Mouse (Mus musculus) embryonic facial prominence, embryonic 12.5 days (tissue): ENCODE measurements around the gene Ybx3. TPM values are rescaled to one million over a fixed set of nuclear protein-coding genes. Genes with fewer than 3 reads are reported as not detected.

Source experiments
- ATAC-seq: fragments of 200-750 bp; cut with Nextera tagmentation; 2 replicates; pipeline ENCODE4 v1.8.0; 2017; ENCODE audit not compliant: insufficient number of reproducible peaks, insufficient read depth, low FRiP score, low TSS enrichment
- H3K27ac ChIP-seq: fragments of 300-500 bp; sonication (generic); 2 replicates; pipeline ENCODE4 v1.5.1; 2016; ENCODE audit warnings: mild to moderate bottlenecking
- H3K27me3 ChIP-seq: fragments of 300-500 bp; sonication (generic); 2 replicates; pipeline ENCODE4 v1.6.1; 2016; ENCODE audit warnings: mild to moderate bottlenecking, moderate library complexity
- H3K36me3 ChIP-seq: fragments of 300-500 bp; sonication (generic); 2 replicates; pipeline ENCODE4 v1.6.1; 2016; ENCODE audit warnings: mild to moderate bottlenecking
- H3K4me1 ChIP-seq: fragments of 300-500 bp; sonication (generic); 2 replicates; pipeline ENCODE4 v1.6.1; 2016
- H3K4me2 ChIP-seq: fragments of 300-500 bp; sonication (generic); replicated peaks from 2 replicates; pipeline ENCODE4 v1.6.1; 2016; ENCODE audit warnings: mild to moderate bottlenecking, moderate library complexity
- H3K4me3 ChIP-seq: fragments of 300-500 bp; sonication (generic); 2 replicates; pipeline ENCODE4 v1.5.1; 2016; ENCODE audit warnings: mild to moderate bottlenecking
- H3K9ac ChIP-seq: fragments of 300-500 bp; sonication (generic); 2 replicates; pipeline ENCODE4 v1.6.1; 2016; ENCODE audit warnings: mild to moderate bottlenecking, moderate library complexity
- H3K9me3 ChIP-seq: fragments of 300-500 bp; sonication (generic); 2 replicates; pipeline ENCODE4 v1.6.1; 2016; ENCODE audit warnings: mild to moderate bottlenecking, moderate library complexity
- whole genome bisulfite sequencing: fragments of 180-500 bp; shearing (Covaris S2); methylation state at CpG from one replicate; pipeline ENCODE4 v1.1.7; 2016; 5-methylcytosine and 5-hydroxymethylcytosine counted together
- polyA plus RNA-seq: library from polyadenylated mRNA; unstranded; fragments of >200 nt; fragmentation: Nextera tagmentation; extraction: Ambion mirVana; gene quantifications from 2 replicates; pipeline ENCODE4 v1.2.1, GENCODE M21; 2016

Ybx3 gene
- polyA plus RNA-seq, 1 experiment from 2014 or later: 40.3 TPM

GRCm38 (mm10) chr6:131404260-131404659 is 16.0 kb upstream of the Ybx3 start:
- Histone ChIP-seq H3K27ac (no peak overlapping the region), H3K27me3 (no peaks in the 10 kb centered on the region), H3K9me3 (no peaks in the 10 kb centered on the region), H3K36me3 (no peaks in the 10 kb centered on the region), H3K9ac (no peak overlapping the region), H3K4me2 (no peak overlapping the region), H3K4me1 (no peaks in the 10 kb centered on the region), H3K4me3 (no peak overlapping the region)
- WGBS: 87% methylated on average over 3 of the region's 3 CpGs
- no peak for ATAC-seq

GRCm38 (mm10) chr6:131403036-131403435 is 14.8 kb upstream of the Ybx3 start:
- Histone ChIP-seq H3K36me3 (no peaks in the 10 kb centered on the region), H3K4me2 (no peak overlapping the region), H3K9ac (no peak overlapping the region), H3K4me1 (no peaks in the 10 kb centered on the region), H3K27me3 (no peaks in the 10 kb centered on the region), H3K9me3 (no peaks in the 10 kb centered on the region), H3K4me3 (no peak overlapping the region), H3K27ac (no peak overlapping the region)
- 76% methylated on average over 2 of the region's 2 CpGs for WGBS
- no peak for ATAC-seq

DNA sequence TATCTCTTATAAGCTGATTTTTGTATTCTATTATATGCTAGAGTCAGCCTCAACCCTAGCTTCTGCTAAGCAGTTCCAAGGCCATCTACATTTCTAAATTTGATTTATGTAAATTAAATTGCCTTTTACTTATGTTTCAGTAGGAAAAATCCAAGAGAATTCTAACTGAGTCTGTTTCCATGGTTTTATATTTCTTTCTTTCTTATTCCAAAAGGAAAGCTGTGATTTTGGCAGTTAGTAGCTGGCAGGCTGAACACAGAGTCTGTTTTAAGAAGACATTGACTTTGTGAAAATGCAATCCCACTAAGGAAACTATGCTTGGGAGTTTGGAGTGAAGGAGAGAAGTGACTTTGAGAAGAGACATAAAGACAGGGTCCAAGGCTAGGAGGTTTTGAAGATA is 14.3 kb upstream of the Ybx3 start:
- H3K9ac ChIP-seq: no peak overlapping the region
- H3K36me3 ChIP-seq: no peaks in the 10 kb centered on the region
- no peak overlapping the region for H3K4me2 ChIP-seq
- no peak overlapping the region for H3K27ac ChIP-seq
- no peaks in the 10 kb centered on the region for H3K27me3 ChIP-seq
- no peaks in the 10 kb centered on the region for H3K9me3 ChIP-seq
- H3K4me1 ChIP-seq: no peaks in the 10 kb centered on the region
- ATAC-seq: no peak
- H3K4me3 ChIP-seq: no peak overlapping the region

- H3K9ac ChIP-seq: no peak overlapping the region
- H3K36me3 ChIP-seq: no peaks in the 10 kb centered on the region
- no peaks in the 10 kb centered on the region for H3K9me3 ChIP-seq
- H3K4me2 ChIP-seq: no peak overlapping the region
- H3K4me1 ChIP-seq: no peaks in the 10 kb centered on the region
- no peak for ATAC-seq
- 82% methylated on average over 2 of the region's 2 CpGs for WGBS
- no peak overlapping the region for H3K4me3 ChIP-seq
- H3K27me3 ChIP-seq: no peaks in the 10 kb centered on the region
- H3K27ac ChIP-seq: no peak overlapping the region
Observed at GRCm38 (mm10) chr6:131401259-131401658, 13.0 kb upstream of the Ybx3 start.

GRCm38 (mm10) chr6:131396650-131397049 is 8.4 kb upstream of the Ybx3 start:
- no peak overlapping the region for H3K4me2 ChIP-seq
- H3K36me3 ChIP-seq: no peaks in the 10 kb centered on the region
- H3K4me3 ChIP-seq: no peak overlapping the region
- no peak overlapping the region for H3K27ac ChIP-seq
- ATAC-seq: no peak
- no peaks in the 10 kb centered on the region for H3K9me3 ChIP-seq
- H3K4me1 ChIP-seq: no peaks in the 10 kb centered on the region
- 68% methylated on average over 1 of the region's 1 CpGs for WGBS
- no peaks in the 10 kb centered on the region for H3K27me3 ChIP-seq
- H3K9ac ChIP-seq: no peak overlapping the region

GRCm38 (mm10) chr6:131393873-131394660 is 5.8 kb upstream of the Ybx3 start:
- ATAC-seq: no peak
- Histone ChIP-seq H3K4me1 (no peaks in the 10 kb centered on the region), H3K9me3 (no peaks in the 10 kb centered on the region), H3K27me3 (no peaks in the 10 kb centered on the region), H3K4me2 (no peak overlapping the region), H3K9ac (no peak overlapping the region), H3K27ac (no peak overlapping the region), H3K36me3 (no peaks in the 10 kb centered on the region), H3K4me3 (no peak overlapping the region)
- 76% methylated on average over 4 of the region's 4 CpGs for WGBS

DNA sequence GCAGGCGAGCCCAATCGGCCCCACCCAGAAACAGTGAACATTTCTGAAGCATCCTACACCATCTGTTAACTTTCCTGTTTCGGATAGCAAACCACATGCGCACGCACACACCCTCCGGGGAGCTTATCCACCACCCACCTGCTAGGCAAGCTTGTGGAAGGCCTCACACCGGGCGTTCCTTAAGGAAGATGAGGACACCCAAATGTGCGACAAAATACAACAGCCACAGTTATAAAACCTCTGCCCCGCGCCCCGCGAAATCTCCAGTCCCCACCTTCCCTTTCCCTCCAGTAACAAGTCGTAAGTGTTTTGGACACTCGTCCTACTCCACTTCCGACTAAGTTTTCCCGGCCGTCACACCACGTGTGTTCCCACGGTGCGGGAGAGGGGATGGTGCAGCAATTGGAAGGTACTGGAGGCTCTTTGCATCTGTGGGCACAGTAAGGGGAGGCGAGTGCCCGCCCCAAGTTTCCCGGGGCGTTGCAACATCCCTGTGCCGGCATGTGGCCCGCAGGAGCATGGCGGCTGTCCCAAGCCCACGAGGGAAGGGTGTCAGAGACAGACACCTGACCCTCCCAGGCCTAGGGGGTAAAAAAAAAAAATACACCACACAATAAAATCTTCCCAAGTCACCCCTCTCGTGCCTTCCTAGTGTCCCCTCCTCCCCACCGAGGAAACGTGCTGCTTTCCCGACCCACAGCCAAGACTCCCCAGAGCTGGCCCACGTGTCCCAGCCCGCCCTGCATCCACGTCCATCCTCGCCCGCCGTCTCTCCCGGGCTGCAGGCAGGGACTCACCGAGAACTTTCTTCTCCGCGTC is 846 bp downstream of the Ybx3 start:
- Histone ChIP-seq H3K4me3 (peak overlapping the region; percentile 71), H3K4me1 (peaks cover 23% of the 10 kb centered on the region), H3K9ac (peak overlapping the region; percentile 85), H3K4me2 (peak overlapping the region; percentile 77), H3K36me3 (no peaks in the 10 kb centered on the region), H3K27me3 (no peaks in the 10 kb centered on the region), H3K27ac (peak overlapping the region; percentile 84; the same call in 1 of the 2 replicates), H3K9me3 (no peaks in the 10 kb centered on the region)
- peak; percentile 62; the same call in 1 of the 2 replicates for ATAC-seq
- under 1% methylated on average over 43 of the region's 43 CpGs for WGBS

DNA sequence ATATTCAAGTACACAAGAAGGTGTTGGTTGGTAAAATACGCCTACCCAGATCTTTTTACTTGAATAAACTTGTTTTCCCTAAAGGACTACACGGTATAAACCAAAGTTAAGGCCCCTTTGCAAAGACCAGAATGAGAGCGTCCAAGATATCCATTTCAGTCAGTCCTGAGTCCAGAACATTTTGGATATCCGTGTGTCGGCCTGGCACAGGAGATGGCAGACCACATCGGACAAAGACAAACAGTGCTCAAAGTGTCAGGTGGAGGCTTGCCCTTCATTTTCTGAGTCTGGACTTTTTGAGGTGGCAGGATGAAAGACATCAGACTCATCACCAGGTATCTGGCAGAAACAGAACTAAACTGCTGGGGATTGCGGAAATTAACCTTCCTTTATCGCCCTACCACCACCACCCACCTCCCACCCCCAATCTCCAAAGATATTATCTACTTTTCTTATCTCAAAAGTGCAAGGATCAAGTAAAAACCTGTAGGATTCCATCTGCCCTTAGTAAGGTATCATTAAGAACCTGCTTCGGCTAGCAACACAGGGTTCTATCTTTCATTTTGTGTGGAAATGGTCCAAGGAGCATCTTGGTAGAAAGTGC is 1.8 kb downstream of the Ybx3 start:
- Histone ChIP-seq H3K27me3 (no peaks in the 10 kb centered on the region), H3K4me3 (peak overlapping the region; percentile 71), H3K9me3 (no peaks in the 10 kb centered on the region), H3K27ac (no peak overlapping the region), H3K4me1 (peaks cover 25% of the 10 kb centered on the region), H3K36me3 (no peaks in the 10 kb centered on the region), H3K4me2 (peak overlapping the region; percentile 77), H3K9ac (no peak overlapping the region)
- WGBS: 40% methylated on average over 9 of the region's 9 CpGs
- no peak for ATAC-seq

DNA sequence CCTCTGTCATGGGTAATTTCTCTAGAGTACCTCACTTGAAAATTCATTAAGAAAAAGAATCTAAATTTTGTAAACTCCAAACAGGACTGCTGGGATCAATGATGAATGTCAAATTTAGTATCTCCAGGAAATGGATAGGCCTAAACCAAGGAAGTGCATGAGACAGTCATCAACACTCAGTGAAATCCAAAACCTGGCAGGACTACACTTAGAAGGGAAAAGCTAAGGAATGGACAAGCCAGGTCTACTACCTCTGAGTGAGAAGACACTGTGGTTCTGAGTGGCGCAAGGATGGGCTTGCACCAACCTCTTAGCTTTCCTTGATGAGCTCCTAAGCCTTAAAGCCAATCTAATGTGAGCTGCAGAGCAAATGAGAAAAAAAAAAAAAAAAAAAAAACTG is 2.8 kb downstream of the Ybx3 start:
- Histone ChIP-seq H3K4me2 (no peak overlapping the region), H3K4me3 (no peak overlapping the region), H3K9ac (no peak overlapping the region), H3K27me3 (no peaks in the 10 kb centered on the region), H3K9me3 (no peaks in the 10 kb centered on the region), H3K27ac (no peak overlapping the region), H3K36me3 (no peaks in the 10 kb centered on the region; the same call in 1 of the 2 replicates), H3K4me1 (peaks cover 25% of the 10 kb centered on the region)
- WGBS: 85% methylated on average over 1 of the region's 1 CpGs
- ATAC-seq: no peak

- no peak overlapping the region for H3K27ac ChIP-seq
- H3K4me3 ChIP-seq: no peak overlapping the region
- WGBS: 33% methylated on average over 6 of the region's 6 CpGs
- ATAC-seq: no peak
- H3K27me3 ChIP-seq: no peaks in the 10 kb centered on the region
- H3K4me2 ChIP-seq: no peak overlapping the region
- peaks cover 15% of the 10 kb centered on the region for H3K36me3 ChIP-seq
- H3K4me1 ChIP-seq: peaks cover 23% of the 10 kb centered on the region
- no peak overlapping the region for H3K9ac ChIP-seq
- H3K9me3 ChIP-seq: no peaks in the 10 kb centered on the region
Observed at GRCm38 (mm10) chr6:131383713-131384330, 4.5 kb downstream of the Ybx3 start.

- H3K4me2 ChIP-seq: no peak overlapping the region
- peaks cover 20% of the 10 kb centered on the region for H3K36me3 ChIP-seq
Observed at GRCm38 (mm10) chr6:131382984-131383337, 5.3 kb downstream of the Ybx3 start.

More at GRCm38 (mm10) chr6:131382984-131383337, 5.3 kb downstream of the Ybx3 start:
- Histone ChIP-seq H3K27me3 (no peaks in the 10 kb centered on the region), H3K9me3 (no peaks in the 10 kb centered on the region), H3K9ac (no peak overlapping the region), H3K4me3 (no peak overlapping the region), H3K4me1 (peaks cover 21% of the 10 kb centered on the region), H3K27ac (no peak overlapping the region)
- no peak for ATAC-seq
- WGBS: 59% methylated on average over 3 of the region's 3 CpGs
